Mouse (Mus musculus): ENCODE results near the gene 4933427D14Rik.

DNA sequence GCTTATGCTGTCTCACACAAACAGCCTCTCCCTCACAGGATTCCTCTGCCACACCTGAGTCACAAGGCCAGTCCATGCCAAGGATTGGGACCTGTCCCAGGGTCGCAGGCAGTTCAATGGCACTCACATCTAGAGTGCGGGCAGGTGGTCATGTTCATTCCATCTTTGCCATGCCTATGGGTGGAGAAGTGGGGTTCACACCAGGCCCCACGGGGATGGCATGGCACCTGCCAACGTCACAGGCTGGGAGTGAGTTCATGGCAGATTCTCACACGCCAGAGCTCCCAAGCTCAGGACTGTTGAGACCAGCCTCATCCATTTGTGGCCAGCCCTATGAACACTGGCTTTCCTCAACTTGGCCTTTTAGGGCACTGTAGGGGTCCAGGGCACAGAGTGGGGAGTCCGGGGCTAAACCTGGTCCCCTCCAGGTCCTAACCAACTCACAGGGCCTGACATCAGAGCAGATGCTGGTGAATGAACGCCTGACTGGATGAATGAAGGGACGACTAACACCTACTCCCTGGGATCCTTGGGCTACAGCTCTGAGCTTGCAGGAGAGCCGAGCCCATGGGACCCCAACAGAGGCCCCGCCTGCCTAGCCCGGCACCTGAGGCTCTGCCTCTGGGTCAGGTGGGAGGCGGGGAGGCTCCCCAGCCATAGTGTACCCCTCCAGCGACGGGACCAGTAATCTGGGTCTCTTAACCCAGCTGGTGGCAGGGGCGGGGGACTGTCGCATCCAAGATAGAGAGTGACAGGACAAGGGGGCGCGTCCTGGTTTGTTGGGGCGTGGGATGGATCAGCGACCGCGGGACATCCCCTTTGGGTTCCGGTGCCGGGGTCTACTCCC lies 72.5 kb downstream of the 4933427D14Rik start:
- TF ChIP-seq EP300 (IDR thresholded peaks at IDR 0.05) (no peak), CTCF (IDR thresholded peaks at IDR 0.05) (no peak)
